Mouse (Mus musculus) WW6 (cell line): ENCODE measurements at regions not wholly inside any gene's neighbourhood (a gene's known extent, or its start where the extent isn't known, plus 50 kb on each side); places are given as distances from the start of the nearest gene placed in this dataset.

Experiments used
- DNase-seq: peaks from one replicate; pipeline ENCODE4 v3.0.0-alpha.2; 2013; ENCODE audit warnings: low read depth, low spot score

- DNase-seq, result no peak
Observed at GRCm38 (mm10) chr3:128429706-128430105, 533.6 kb upstream of the Fam241a start.

- no peak for DNase-seq
Observed at GRCm38 (mm10) chr3:128415568-128415967, 519.4 kb upstream of the Fam241a start.

DNA sequence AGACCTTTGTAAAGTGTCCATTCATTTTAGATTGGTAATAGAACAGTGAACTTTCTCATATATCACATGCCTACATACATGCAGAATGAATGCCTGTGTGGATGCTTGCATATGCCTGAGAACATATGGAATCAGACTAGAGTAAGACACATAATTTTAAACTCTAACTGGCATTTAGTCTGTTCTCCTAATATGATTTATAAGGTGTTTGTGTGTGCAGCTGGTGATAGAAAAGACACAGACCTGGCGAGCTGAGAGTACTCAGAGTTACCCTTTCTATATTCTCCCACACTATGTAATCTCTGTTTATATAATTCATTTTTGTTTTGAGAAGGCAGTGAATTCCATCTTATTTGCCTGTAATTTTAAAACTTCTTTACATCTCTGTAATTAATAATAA is 517.4 kb upstream of the Fam241a start:
- DNase-seq, result no peak

DNA sequence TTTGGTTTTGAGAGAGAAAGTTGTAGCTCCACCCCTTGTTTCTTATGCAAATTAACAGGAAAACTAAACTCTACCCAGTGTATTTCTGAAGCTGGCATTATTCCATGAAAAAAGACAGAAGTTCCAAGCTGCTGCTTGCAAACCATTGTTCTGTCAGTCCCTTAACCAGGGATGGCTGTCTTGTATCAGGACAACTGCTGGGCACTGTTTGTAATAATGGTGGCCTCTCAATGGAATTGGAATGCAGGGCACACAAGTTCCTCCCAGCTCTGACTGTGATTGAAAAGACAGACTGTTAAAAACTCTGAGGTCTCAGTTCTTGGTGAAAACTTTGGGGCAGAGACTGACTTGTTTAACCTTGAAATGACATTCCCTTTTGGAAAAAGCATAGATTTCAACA is 516.0 kb upstream of the Fam241a start:
- no peak for DNase-seq

DNA sequence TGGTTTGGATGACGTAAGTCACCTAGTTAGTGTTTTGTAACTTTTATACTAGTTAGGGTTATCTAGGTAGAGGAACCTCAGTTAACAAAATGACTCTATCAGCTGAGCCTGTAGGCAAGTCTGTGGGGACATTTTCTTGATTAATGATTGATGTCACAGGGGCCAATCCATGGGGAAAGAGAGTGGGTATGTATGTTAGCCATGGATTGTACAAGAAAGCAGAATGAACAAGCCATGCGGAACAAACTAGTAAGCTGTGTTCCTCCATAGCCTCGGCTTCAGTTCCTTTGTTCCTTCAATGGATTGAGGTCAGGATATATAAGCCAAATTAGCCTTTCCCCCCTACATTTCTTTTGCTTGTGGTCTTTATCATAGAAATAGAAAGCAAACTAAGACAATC is 498.7 kb upstream of the Fam241a start:
- no peak for DNase-seq

DNA sequence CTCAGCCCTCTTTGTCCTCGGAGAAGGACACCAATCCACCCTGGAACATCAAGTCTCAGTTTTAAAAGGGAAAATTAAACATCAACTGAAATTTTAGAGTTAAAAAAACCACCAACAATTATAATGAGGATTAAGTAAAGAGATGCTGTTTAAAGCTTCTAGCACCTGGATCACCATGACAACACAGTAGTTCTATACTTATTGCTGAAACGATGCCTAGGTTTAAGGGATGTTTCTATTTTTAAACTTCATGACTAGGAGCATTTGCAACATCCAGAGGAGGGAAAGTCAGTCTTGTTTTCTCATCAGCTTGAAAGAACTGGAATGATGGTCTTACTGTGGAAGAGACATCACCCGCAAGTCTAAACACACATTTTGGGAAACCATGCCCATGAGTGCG is 484.5 kb upstream of the Fam241a start:
- no peak for DNase-seq

DNA sequence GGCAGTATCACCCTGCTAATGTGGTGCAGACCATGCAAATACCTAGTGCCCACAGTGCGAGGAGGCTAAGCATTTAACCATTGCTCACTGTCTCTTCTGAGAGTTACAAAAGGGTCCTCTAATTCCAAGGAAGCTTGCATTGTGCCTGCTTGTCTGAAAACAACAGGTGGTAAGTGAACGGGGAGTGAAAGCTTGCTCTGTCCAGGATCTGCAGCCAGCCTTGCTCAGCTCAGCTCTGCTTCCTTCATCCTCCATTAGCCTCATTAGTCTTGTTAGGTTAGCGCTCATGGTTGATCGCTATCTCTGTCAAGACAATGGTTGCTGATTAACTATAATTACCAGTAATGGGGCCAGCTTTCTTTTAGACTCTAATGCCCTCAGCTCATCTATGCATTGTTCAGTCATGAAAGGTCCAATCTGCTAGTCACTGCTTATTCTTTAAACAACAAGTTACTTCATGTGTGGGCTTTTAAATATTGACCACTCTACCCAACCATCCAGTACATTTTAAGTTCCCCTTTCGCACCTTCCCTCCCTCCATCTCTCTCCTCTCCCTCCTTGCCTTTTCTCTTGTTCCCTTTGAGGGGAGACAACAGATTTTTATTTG is 473.5 kb upstream of the Fam241a start:
- no peak for DNase-seq

DNA sequence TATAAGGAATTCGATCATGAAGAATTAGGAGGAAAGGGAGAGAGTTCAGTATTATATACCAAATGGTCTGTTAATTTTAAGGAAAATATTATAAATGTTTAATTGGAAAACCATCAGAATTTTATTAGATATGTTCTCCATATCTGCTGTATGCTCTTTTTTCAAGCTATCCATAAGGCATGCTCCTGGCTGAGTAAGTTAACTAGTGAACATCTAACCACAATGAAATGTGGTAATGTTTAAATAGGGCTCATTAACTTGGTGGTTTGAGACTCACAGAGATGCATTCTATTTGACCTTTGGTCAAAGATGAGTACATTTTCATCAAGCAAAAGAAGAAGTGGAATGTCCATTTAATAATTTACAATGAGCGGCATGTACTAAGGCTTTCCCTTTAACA is 466.2 kb upstream of the Fam241a start:
- no peak for DNase-seq

- peak; percentile 9 for DNase-seq
Observed at GRCm38 (mm10) chr3:128349123-128349522, 453.0 kb upstream of the Fam241a start.

- no peak for DNase-seq
Observed at GRCm38 (mm10) chr3:128347782-128348574, 451.9 kb upstream of the Fam241a start.

DNA sequence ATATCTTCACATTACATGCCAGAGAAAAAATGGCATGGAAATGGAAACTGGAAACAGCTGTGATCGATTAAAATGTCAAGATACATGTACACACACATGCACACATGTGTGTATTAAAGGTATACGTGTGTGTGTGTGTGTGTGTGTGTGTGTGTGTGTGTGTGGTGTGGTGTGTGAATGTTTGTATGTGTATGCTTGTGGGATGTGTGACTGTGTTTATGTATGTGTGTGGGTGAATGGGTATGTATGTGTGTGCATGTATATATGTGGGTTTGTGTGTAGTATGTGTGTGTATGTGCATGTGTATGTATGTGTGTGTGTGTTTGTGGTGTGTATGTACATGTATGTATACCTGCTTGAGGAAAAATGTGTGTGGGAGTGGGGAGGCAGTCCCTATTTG is 441.4 kb upstream of the Fam241a start:
- no peak for DNase-seq

DNA sequence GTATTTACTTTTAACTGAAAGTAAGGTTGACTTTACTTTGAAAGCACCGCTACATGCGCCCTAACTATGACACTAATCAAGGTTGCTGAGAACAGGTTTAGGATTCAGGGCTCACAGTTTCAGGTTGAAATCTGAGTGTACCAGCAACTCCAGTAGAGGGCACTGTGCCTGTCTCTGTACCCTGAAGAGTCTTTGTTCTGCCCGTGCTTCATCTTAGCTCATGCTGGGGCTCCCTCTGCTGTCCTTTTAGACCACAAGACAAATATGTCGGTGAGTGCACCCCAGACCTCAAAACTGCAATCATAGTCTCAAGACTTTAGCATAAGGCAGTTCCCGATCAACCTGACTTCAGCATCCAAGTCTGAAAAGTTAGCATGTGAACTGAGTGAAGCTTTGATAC is 440.9 kb upstream of the Fam241a start:
- DNase-seq, result peak; percentile 40

DNA sequence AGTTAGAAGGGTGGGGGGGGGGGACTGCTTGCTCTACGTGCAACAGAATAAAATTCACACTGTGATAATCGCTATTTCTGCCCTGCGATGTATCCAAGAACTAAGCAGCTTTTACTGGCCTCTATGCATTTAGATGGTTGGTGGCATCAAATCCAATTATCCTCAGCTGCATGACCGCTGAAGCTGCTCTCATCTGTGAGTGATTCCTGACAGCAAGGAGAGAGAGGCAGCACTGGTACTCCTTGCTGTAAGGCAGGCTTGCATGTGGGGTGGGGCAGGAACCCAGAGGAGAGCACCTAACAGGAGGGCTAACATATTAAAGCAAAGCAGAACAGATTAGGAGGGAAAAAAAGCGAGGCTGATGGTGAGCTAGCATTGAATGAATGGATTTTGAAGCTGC is 431.6 kb upstream of the Fam241a start:
- no peak for DNase-seq

DNA sequence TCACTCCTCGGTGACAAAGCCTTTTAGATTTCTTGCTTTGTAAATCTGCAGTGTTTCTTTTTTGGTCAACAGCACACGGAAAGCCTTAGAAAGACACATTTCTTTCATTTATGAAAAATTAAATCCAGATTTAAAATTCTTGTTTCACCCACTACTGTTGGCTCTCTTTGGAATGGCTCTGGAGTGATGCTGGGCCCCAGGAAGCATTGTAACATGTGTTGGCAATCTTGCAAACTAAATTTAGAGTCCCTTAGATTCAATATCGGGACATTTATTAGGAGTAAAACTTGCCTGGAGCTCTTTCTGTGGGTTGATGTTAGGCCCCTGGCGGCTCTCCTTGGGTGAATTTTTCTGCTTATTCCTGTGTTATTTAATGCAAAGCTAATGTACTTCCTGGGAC is 405.2 kb upstream of the Fam241a start:
- no peak for DNase-seq

DNA sequence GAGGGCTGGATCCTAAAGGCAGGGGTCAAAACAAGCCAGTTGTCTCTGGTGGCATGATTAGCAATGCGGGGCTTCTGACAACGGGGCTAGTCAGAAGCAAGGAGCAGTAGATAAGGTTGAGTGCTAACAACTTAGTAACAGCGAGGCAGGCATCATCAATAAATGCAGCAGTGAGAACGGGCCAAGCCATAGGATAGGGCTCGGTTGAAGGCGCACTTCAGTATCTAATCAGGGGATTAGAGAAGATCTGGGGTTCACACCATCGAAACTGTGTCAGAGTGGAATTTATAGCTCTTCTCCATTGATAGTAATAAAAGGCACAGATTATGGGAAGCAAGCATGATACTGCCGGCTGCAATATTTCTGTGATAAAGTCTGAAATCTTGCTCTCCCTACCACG is 402.0 kb upstream of the Fam241a start:
- no peak for DNase-seq

GRCm38 (mm10) chr3:128287846-128288245 is 391.7 kb upstream of the Fam241a start:
- DNase-seq, result no peak

- no peak for DNase-seq
Observed at GRCm38 (mm10) chr3:128285214-128285613, 389.1 kb upstream of the Fam241a start.

GRCm38 (mm10) chr3:128280626-128281025 is 384.5 kb upstream of the Fam241a start:
- DNase-seq, result no peak

GRCm38 (mm10) chr3:128270576-128270975 is 374.5 kb upstream of the Fam241a start:
- DNase-seq, result no peak

DNA sequence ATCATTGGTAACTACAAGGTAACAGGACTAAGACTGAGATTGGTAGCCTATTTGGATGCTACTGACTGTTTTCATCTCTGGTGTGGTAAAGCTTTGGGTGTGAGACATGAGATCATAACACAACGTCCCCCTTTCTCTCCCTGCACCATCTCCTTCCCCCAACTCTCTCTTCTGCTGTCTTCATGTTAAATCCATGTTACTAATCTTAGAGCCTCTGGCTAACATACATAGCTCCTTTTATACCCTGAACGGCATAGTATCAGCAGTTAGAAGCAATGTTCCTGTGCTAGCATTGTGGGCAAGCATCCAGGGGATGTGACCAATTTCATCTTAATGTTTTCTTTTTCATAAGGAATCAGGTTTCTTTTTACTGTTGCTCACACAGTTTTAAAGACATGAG is 365.1 kb upstream of the Fam241a start:
- DNase-seq, result no peak

DNA sequence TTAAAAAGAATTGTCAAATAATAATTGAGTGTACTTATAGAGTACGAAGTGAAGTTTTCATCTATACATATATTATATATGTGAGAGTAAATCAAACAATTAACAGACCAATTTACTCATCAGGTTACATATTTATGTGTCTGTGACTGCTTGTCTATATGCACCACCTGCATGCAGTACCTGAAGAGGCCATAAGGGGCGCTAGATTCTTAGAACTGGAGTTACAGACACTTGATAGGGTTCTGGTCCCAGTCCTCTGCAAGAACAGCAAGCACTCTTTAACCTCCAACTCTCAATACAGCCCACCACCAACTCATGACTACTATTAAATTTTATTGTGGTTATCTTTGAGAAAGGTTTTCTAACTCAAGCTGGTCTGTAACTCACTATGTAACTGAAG is 351.7 kb upstream of the Fam241a start:
- no peak for DNase-seq

GRCm38 (mm10) chr3:128239813-128240421 is 343.8 kb upstream of the Fam241a start:
- no peak for DNase-seq

DNA sequence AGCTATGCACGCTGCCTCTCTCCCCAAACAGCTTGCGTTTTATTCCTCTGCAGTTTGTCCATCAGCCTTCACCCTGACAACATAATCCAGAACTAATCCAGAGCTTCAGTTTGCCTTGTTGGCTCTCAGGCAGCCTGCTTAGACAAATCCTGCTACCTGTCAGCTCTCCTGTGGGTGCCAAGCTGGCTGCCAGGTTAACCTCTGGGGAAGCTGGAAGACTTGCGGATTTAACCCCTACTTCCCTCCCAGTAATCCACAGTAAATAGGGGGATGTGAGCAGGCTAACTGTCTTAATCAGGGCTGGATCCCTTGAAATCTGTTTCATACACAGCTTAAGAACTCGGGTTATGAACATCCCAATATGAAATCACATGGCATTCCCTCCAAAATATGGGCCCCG is 334.3 kb upstream of the Fam241a start:
- no peak for DNase-seq
